Mouse (Mus musculus): ENCODE measurements around the gene Ppp5c. TPM values are rescaled to one million over a fixed set of nuclear protein-coding genes. Genes with fewer than 3 reads are reported as not detected.
A peak's percentile ranks its signal among the peaks of the same experiment; 100 is the strongest.

Ppp5c gene
- polyA plus RNA-seq, 1 experiment, result 212 TPM

DNA sequence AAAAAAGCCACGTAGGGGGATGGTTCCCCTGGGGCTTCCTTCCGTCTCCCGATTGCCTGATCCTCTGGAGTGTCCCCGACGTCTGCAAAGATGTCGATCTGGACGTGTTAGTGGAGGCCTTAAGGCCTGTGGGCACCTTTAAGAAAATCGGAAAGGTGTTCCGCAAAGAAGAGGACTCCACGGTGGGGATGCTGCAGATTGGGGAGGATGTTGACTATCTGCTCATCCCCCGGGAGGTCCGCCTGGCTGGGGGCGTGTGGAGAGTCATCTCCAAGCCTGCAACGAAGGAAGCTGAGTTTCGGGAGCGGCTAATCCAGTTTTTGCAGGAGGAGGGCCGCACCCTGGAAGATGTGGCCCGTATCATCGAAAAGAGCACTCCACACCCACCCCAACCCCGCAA, 33.3 kb downstream of the Ppp5c start:
- Histone ChIP-seq H3K27ac (ENCODE audit: insufficient read depth, low read length) (0 out of 2 replicates have a peak overlapping the region, but pooled peaks have one; percentile 17), H3K36me3 (ENCODE audit: control insufficient read depth, insufficient read depth, low read length) (no peaks in the 10 kb centered on the region), H3K4me3 (ENCODE audit: extremely low read depth, insufficient read depth, insufficient read length) (peak overlapping the region; percentile 22; the same call in 1 of the 2 replicates), H3K27me3 (ENCODE audit: control insufficient read depth, insufficient read depth, low read length) (0 out of 2 replicates have a peak, but pooled peaks cover 3% of the 10 kb centered on the region), H3K4me1 (ENCODE audit: control insufficient read depth, insufficient read depth, insufficient read length) (peaks cover 7% of the 10 kb centered on the region; the same call in 1 of the 2 replicates)
- TF ChIP-seq POLR2A (IDR thresholded peaks at IDR 0.05; ENCODE audit: low read depth, low read length), result no peak
- TF ChIP-seq CTCF (IDR thresholded peaks at IDR 0.05; ENCODE audit: extremely low read depth, insufficient read depth, insufficient read length, insufficient replicate concordance), result no peak
- 24% methylated on average over 20 of the region's 20 CpGs for WGBS
- DNase-seq (ENCODE audit: low read depth in 1 of 2, low spot score in 2 of 2), result no peak

DNA sequence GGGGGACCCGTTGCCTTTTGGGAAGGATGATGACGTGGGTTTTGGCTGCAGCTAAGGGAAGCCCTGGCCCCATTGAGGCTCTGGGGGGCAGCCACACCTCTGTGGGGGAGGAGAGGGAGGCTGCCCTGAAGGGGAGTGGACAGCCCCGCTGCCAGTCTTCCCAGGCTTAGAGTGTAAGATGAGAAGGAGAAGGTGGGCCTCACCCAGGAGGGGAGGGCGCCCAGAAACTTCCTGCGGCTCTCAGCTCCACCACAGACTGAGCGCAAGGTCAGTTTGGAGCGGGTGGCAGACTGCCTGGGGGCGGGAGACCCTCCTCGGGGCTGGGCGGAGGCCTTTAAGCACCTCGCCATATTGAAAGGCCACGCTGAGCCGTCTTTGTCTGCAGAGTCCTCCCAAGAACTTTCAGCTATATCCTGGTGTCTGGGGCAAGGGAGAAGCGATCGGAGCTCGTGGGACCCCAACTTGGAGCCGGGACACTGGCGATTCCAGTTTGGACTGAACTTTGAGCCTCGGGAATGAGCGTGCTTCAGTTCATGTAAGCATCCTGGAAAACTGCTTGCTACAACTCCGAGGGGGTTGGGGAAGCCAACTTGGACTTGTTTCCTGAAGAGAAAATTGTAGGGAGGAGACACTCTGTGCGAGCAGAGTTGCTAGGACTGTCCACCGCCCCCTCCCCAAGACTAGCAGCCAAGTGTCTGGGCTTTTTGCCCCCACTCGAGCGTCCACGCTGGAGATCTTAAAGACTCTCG, 33.9 kb downstream of the Ppp5c start:
- TF ChIP-seq POLR2A (IDR thresholded peaks at IDR 0.05; ENCODE audit: low read depth, low read length) (no peak), CTCF (IDR thresholded peaks at IDR 0.05; ENCODE audit: extremely low read depth, insufficient read depth, insufficient read length, insufficient replicate concordance) (no peak)
- Histone ChIP-seq H3K4me3 (ENCODE audit: extremely low read depth, insufficient read depth, insufficient read length) (peak overlapping the region; percentile 22; the same call in 1 of the 2 replicates), H3K4me1 (ENCODE audit: control insufficient read depth, insufficient read depth, insufficient read length) (peaks cover 7% of the 10 kb centered on the region; the same call in 1 of the 2 replicates), H3K27ac (ENCODE audit: insufficient read depth, low read length) (0 out of 2 replicates have a peak overlapping the region, but pooled peaks have one; percentile 17), H3K36me3 (ENCODE audit: control insufficient read depth, insufficient read depth, low read length) (no peaks in the 10 kb centered on the region), H3K27me3 (ENCODE audit: control insufficient read depth, insufficient read depth, low read length) (0 out of 2 replicates have a peak, but pooled peaks cover 3% of the 10 kb centered on the region)
- DNase-seq (ENCODE audit: low read depth in 1 of 2, low spot score in 2 of 2), result no peak
- WGBS, result 12% methylated on average over 27 of the region's 27 CpGs

GRCm38 (mm10) chr7:16992451-16992807, 35.3 kb downstream of the Ppp5c start, which contains the start of gene Ccdc8:
Ccdc8 (plus strand) TSS chr7:16992708.
- no peak for DNase-seq (ENCODE audit: low read depth in 1 of 2, low spot score in 2 of 2)
- no peaks in the 10 kb centered on the region for H3K36me3 ChIP-seq (ENCODE audit: control insufficient read depth, insufficient read depth, low read length)
- 0 out of 2 replicates have a peak, but pooled peaks cover 3% of the 10 kb centered on the region for H3K27me3 ChIP-seq (ENCODE audit: control insufficient read depth, insufficient read depth, low read length)
- peaks cover 7% of the 10 kb centered on the region; the same call in 1 of the 2 replicates for H3K4me1 ChIP-seq (ENCODE audit: control insufficient read depth, insufficient read depth, insufficient read length)
- TF ChIP-seq CTCF (IDR thresholded peaks at IDR 0.05; ENCODE audit: extremely low read depth, insufficient read depth, insufficient read length, insufficient replicate concordance) (no peak), POLR2A (IDR thresholded peaks at IDR 0.05; ENCODE audit: low read depth, low read length) (no peak)
- no peak within 1 kb of the TSS for H3K27ac ChIP-seq (ENCODE audit: insufficient read depth, low read length)
- no peak within 1 kb of the TSS; the same call in 1 of the 2 replicates for H3K4me3 ChIP-seq (ENCODE audit: extremely low read depth, insufficient read depth, insufficient read length)
- WGBS, result 88% methylated on average over 5 of the region's 5 CpGs

- WGBS, result 70% methylated on average over 18 of the region's 18 CpGs
- TF ChIP-seq POLR2A (IDR thresholded peaks at IDR 0.05; ENCODE audit: low read depth, low read length) (no peak), CTCF (IDR thresholded peaks at IDR 0.05; ENCODE audit: extremely low read depth, insufficient read depth, insufficient read length, insufficient replicate concordance) (no peak)
- Histone ChIP-seq H3K4me1 (ENCODE audit: control insufficient read depth, insufficient read depth, insufficient read length) (peaks cover 7% of the 10 kb centered on the region; the same call in 1 of the 2 replicates), H3K4me3 (ENCODE audit: extremely low read depth, insufficient read depth, insufficient read length) (no peak overlapping the region), H3K27ac (ENCODE audit: insufficient read depth, low read length) (no peak overlapping the region), H3K27me3 (ENCODE audit: control insufficient read depth, insufficient read depth, low read length) (0 out of 2 replicates have a peak, but pooled peaks cover 3% of the 10 kb centered on the region), H3K36me3 (ENCODE audit: control insufficient read depth, insufficient read depth, low read length) (no peaks in the 10 kb centered on the region)
- no peak for DNase-seq (ENCODE audit: low read depth in 1 of 2, low spot score in 2 of 2)
These were observed 35.9 kb downstream of the Ppp5c start for GRCm38 (mm10) chr7:16991681-16992450.

- Histone ChIP-seq H3K4me3 (ENCODE audit: extremely low read depth, insufficient read depth, insufficient read length) (no peak overlapping the region), H3K27ac (ENCODE audit: insufficient read depth, low read length) (no peak overlapping the region), H3K36me3 (ENCODE audit: control insufficient read depth, insufficient read depth, low read length) (no peaks in the 10 kb centered on the region)
These were observed 37.5 kb downstream of the Ppp5c start for GRCm38 (mm10) chr7:16990006-16990744.

DNA sequence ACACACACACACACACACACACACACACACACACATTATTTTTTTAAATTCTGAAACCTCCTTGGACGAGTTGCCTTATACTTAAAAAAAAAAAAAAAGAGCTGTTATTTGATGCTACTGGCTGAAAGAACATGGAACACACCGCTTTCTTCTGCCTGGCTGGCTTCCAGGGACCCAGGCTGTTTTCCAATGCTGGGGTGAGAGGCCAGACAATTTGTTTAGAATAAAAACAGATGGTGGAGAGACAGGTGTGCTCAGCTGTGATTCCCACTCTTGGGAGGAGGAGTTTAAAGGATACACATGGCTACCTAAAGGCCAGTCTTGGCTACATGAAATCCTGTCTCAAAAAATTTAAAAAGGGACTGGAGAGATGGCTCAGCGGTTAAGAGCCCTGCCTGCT, 39.3 kb downstream of the Ppp5c start:
- no peaks in the 10 kb centered on the region for H3K27me3 ChIP-seq (ENCODE audit: control insufficient read depth, insufficient read depth, low read length)
- H3K36me3 ChIP-seq (ENCODE audit: control insufficient read depth, insufficient read depth, low read length), result no peaks in the 10 kb centered on the region
- TF ChIP-seq CTCF (IDR thresholded peaks at IDR 0.05; ENCODE audit: extremely low read depth, insufficient read depth, insufficient read length, insufficient replicate concordance) (no peak), POLR2A (IDR thresholded peaks at IDR 0.05; ENCODE audit: low read depth, low read length) (no peak)
- no peak for DNase-seq (ENCODE audit: low read depth in 1 of 2, low spot score in 2 of 2)
- no peak overlapping the region for H3K27ac ChIP-seq (ENCODE audit: insufficient read depth, low read length)
- 78% methylated on average over 3 of the region's 3 CpGs for WGBS
- H3K4me1 ChIP-seq (ENCODE audit: control insufficient read depth, insufficient read depth, insufficient read length), result peaks cover 7% of the 10 kb centered on the region; the same call in 1 of the 2 replicates
- H3K4me3 ChIP-seq (ENCODE audit: extremely low read depth, insufficient read depth, insufficient read length), result no peak overlapping the region

More at GRCm38 (mm10) chr7:16990006-16990744, 37.5 kb downstream of the Ppp5c start:
- 0 out of 2 replicates have a peak, but pooled peaks cover 3% of the 10 kb centered on the region for H3K27me3 ChIP-seq (ENCODE audit: control insufficient read depth, insufficient read depth, low read length)
- H3K4me1 ChIP-seq (ENCODE audit: control insufficient read depth, insufficient read depth, insufficient read length), result peaks cover 7% of the 10 kb centered on the region; the same call in 1 of the 2 replicates
- 23% methylated on average over 15 of the region's 15 CpGs for WGBS
- peak in 1 of 2 experiments; percentile 15 for DNase-seq (ENCODE audit: low read depth in 1 of 2, low spot score in 2 of 2)
- TF ChIP-seq POLR2A (IDR thresholded peaks at IDR 0.05; ENCODE audit: low read depth, low read length), result no peak
- TF ChIP-seq CTCF (IDR thresholded peaks at IDR 0.05; ENCODE audit: extremely low read depth, insufficient read depth, insufficient read length, insufficient replicate concordance), result no peak
